Mouse (Mus musculus): ENCODE measurements around the gene Sox6.

GRCm38 (mm10) chr7:115472850-115473249 lies 565.7 kb downstream of the Sox6 start:
- TF ChIP-seq CTCF (IDR thresholded peaks at IDR 0.05; ENCODE audit: low read depth, low read length), result no peak
- no peak for TF ChIP-seq TAL1 (conservative IDR thresholded peaks at IDR 0.05; ENCODE audit: low read depth, low read length)
- TF ChIP-seq GATA1 (IDR thresholded peaks at IDR 0.05; ENCODE audit: borderline replicate concordance, low read length), result no peak
- TF ChIP-seq GATA2 (IDR thresholded peaks at IDR 0.05; ENCODE audit: borderline replicate concordance, low read depth, low read length), result no peak

All from G1E (cell line).